Mouse (Mus musculus): ENCODE data around the gene Fam171a1. TPM values are rescaled to one million over a fixed set of nuclear protein-coding genes. Genes with fewer than 3 reads are reported as not detected.
"Not testable (repeated sequence)": the region's sequence is repeated elsewhere in the genome, so short reads cannot be mapped to it uniquely, and the experiment has no call there.

The Fam171a1 gene
- 53.7 and 59.5 TPM in 2 replicates for polyA plus RNA-seq (2016; fragmentation: Nextera tagmentation; extraction: Ambion mirVana)

DNA sequence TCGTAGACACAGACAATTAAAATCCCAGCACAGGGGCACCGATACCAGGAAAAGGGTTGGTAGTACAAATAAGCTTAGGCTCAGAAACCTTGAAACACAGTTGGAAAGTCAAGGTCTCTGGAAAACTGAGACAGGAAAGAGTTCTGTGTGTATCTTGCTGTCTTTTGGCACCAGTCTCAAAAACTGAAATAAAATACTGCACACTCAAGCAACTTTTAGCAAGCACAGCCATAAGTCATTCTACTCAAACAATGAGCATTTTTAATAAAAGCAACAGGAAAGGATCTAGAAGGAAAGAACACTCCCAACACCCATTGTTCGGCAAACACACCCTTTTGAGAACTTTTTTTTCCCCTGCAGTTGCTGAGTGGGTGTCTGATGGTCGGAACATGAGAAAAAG lies at the start of gene Fam171a1:
Fam171a1 (plus strand) TSS at position 359 of the 400 bp plus-strand sequence.
- Histone ChIP-seq H3K27ac (no peak within 1 kb of the TSS), H3K27me3 (replicated peaks) (no peaks in the 10 kb centered on the region), H3K4me3 (no peak within 1 kb of the TSS), H3K4me1 (no peaks in the 10 kb centered on the region), H3K4me2 (replicated peaks) (no peak within 1 kb of the TSS), H3K36me3 (no peaks in the 10 kb centered on the region), H3K9ac (no peak within 1 kb of the TSS), H3K9me3 (no peaks in the 10 kb centered on the region)
- 81% methylated on average over 4 of the region's 4 CpGs for WGBS
- ATAC-seq (ENCODE audit: low FRiP score, low read depth): no peak

DNA sequence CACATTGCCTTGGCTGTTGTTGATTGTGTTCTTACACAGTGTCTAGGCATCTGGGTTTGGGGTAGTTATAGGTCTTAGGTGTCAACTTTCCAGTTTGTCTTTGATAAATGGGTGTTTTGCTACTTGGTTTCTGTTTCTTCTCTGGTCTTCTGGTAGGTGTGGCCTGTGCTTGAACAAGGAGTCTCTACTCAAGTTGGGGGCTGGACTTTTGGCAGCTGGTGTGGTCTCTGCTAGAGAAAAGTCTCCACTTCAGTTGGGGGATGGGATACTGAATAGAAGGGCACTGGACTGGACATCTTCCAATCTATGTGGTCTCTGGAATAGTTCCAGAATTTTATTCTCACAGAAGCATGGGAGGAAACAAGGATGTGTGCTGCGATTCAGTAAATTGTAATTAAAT lies 44.9 kb upstream of the Fam171a1 start:
- Histone ChIP-seq H3K4me2 (replicated peaks) (no peak overlapping the region), H3K27ac (no peak overlapping the region), H3K4me3 (no peak overlapping the region), H3K9ac (no peak overlapping the region), H3K27me3 (replicated peaks) (no peaks in the 10 kb centered on the region), H3K4me1 (no peaks in the 10 kb centered on the region), H3K9me3 (peaks cover 12% of the 10 kb centered on the region; the same call in 1 of the 2 replicates), H3K36me3 (no peaks in the 10 kb centered on the region)
- WGBS: 84% methylated on average over 1 of the region's 1 CpGs
- no peak for ATAC-seq (ENCODE audit: low FRiP score, low read depth)

DNA sequence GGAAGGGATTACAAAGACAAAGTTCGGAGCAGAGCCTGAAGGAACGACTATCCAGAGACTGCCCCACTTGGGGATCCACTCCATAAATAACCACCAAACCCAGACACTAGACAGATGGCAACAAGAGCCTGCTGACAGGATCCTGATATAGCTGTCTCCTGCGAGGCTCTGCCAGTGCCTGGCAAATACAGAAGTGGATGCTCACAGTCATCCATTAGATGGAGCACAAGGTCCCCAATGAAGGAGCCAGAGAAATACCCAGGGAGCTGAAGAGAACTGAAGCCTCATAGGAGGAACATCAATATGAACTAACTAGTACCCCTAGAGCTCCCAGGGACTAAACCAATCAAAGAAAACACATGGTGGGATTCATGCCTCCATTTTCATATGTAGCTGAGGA lies 25.7 kb upstream of the Fam171a1 start:
- WGBS: 88% methylated on average over 3 of the region's 3 CpGs
- not testable (repeated sequence) for ATAC-seq (ENCODE audit: low FRiP score, low read depth); H3K9me3 ChIP-seq

DNA sequence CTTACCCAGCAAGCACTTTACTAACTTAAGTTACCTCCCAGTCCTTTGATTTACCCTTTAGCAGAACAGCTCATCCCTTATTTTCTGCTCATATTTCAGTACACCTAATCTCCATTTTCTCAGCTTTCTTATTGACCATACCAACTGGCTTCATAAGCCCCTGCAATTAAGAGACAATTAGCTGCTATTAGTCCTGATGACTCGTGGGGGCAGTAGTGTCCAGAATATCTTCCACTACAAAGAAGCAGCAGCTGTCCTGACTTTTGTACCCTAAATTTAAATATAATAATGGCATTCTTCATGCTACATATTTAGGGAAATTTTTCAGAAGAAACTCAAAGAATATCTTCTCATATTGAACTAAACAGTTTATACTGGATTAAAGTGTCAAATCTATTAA lies 24.8 kb upstream of the Fam171a1 start:
- Histone ChIP-seq H3K4me1 (no peaks in the 10 kb centered on the region), H3K9me3 (no peaks in the 10 kb centered on the region), H3K27me3 (replicated peaks) (no peaks in the 10 kb centered on the region), H3K9ac (no peak overlapping the region), H3K4me3 (no peak overlapping the region), H3K27ac (no peak overlapping the region), H3K36me3 (no peaks in the 10 kb centered on the region), H3K4me2 (replicated peaks) (no peak overlapping the region)
- ATAC-seq (ENCODE audit: low FRiP score, low read depth): no peak
- 30% methylated on average over 1 of the region's 1 CpGs for WGBS

More for the DNA sequence above, 25.7 kb upstream of the Fam171a1 start:
- H3K36me3 ChIP-seq; H3K27me3 ChIP-seq (replicated peaks); H3K27ac ChIP-seq; H3K4me2 ChIP-seq (replicated peaks); H3K4me1 ChIP-seq; H3K4me3 ChIP-seq; H3K9ac ChIP-seq: not testable (repeated sequence)

DNA sequence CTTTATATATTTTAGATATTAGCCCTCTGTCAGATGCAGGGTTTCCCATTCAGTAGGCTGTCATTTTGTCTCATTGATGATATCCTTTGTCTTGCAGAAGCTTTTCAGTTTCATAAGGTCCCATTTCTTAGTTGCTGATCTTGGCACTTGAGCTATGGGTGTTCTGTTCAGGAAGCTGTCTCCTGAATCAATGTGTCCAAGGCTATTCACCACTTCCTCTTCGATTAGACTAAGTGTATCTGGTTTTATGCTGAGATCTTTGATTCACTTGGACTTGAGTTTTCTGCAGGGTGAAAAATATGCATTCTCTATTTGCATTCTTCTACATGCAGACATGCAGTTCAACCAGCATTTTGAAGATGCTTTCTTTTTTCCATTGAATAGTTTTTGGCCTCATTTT lies 17.9 kb upstream of the Fam171a1 start:
- WGBS: 67% methylated on average over 1 of the region's 1 CpGs
- ATAC-seq (ENCODE audit: low FRiP score, low read depth): no peak
- no peaks in the 10 kb centered on the region for H3K9me3 ChIP-seq
- H3K9ac ChIP-seq: no peak overlapping the region
- H3K4me2 ChIP-seq (replicated peaks): no peak overlapping the region
- no peak overlapping the region for H3K4me3 ChIP-seq
- H3K27me3 ChIP-seq (replicated peaks): no peaks in the 10 kb centered on the region
- no peaks in the 10 kb centered on the region for H3K4me1 ChIP-seq
- H3K36me3 ChIP-seq: no peaks in the 10 kb centered on the region
- no peak overlapping the region for H3K27ac ChIP-seq

DNA sequence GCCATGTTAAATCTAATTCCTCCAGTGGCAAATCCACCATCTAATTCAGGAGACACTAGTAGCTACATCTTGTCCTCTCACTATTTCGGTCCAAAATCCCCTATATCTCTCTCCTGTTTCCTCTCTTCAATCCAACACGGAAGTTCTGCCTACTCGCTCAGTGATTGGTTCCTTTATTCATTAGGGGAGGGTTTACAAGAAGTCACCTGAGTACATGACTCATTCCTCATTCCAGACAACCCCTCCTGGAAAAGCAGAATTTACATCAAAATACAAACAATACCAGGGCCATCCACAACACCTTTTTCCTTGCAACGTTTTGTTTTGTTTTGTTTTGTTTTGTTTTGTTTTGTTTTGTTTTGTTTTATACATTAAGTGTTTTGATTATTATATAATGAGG lies 14.1 kb upstream of the Fam171a1 start:
- Histone ChIP-seq H3K27ac (no peak overlapping the region), H3K9ac (no peak overlapping the region), H3K4me2 (replicated peaks) (no peak overlapping the region), H3K27me3 (replicated peaks) (no peaks in the 10 kb centered on the region), H3K9me3 (no peaks in the 10 kb centered on the region), H3K4me3 (no peak overlapping the region), H3K36me3 (no peaks in the 10 kb centered on the region), H3K4me1 (no peaks in the 10 kb centered on the region)
- ATAC-seq (ENCODE audit: low FRiP score, low read depth): no peak
- 81% methylated on average over 4 of the region's 4 CpGs for WGBS

DNA sequence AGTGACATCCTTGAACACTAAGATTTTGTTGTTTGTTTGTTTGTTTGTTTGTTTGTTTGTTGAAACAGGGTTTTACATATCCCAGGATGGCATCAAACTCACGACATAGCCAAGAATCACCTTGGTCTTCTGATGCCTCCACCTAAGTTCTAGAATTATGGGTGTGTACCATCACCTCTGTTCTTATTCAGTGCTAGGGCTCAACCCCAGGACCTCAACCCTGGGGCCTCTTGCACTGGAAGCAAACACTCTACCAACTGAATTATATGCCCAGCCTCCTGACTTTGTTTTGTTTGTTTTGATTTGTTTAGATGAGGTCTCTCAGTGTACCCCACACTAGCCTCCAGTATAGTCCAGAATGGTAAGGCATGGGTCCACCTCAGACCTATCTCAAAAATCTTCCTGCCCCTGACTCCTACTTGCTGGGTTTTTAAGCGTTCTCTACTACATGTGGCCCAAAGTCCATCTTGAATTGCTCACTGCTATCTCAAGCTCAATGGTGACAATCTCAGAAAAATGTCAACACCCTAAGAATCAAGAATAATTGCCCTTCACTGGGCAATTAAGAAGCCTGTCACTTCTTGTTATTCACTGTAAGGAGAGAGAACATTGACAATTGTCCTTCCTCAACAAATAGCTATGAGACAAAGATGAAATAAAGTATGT lies 12.6 kb upstream of the Fam171a1 start:
- H3K27ac ChIP-seq: no peak overlapping the region
- 85% methylated on average over 2 of the region's 2 CpGs for WGBS
- no peaks in the 10 kb centered on the region for H3K9me3 ChIP-seq
- H3K4me1 ChIP-seq: no peaks in the 10 kb centered on the region
- H3K27me3 ChIP-seq (replicated peaks): no peaks in the 10 kb centered on the region
- ATAC-seq (ENCODE audit: low FRiP score, low read depth): no peak
- H3K4me2 ChIP-seq (replicated peaks): no peak overlapping the region
- H3K9ac ChIP-seq: no peak overlapping the region
- no peaks in the 10 kb centered on the region for H3K36me3 ChIP-seq
- H3K4me3 ChIP-seq: no peak overlapping the region

DNA sequence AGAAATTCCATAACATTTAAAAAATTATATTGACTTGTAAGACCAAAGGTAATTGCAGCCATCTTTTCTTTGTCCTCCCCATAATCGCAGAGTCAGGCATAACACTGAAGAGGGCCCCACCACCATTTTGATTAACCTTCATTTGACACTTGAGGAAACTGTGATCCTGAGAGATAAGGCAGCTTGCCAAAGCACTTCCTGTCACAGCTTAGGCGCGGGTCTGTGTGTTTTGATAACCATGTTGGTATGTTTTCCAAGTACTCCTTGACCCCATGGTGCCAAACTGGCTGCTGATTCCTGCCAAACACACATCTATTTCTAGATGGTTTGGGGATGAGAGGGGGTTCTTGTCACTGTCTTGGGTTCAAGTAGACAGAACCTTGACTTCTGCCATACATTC lies 11.7 kb upstream of the Fam171a1 start:
- Histone ChIP-seq H3K4me2 (replicated peaks) (no peak overlapping the region), H3K4me1 (no peaks in the 10 kb centered on the region), H3K36me3 (no peaks in the 10 kb centered on the region), H3K9me3 (no peaks in the 10 kb centered on the region), H3K27me3 (replicated peaks) (no peaks in the 10 kb centered on the region), H3K27ac (no peak overlapping the region), H3K4me3 (no peak overlapping the region), H3K9ac (no peak overlapping the region)
- 89% methylated on average over 3 of the region's 3 CpGs for WGBS
- ATAC-seq (ENCODE audit: low FRiP score, low read depth): no peak

DNA sequence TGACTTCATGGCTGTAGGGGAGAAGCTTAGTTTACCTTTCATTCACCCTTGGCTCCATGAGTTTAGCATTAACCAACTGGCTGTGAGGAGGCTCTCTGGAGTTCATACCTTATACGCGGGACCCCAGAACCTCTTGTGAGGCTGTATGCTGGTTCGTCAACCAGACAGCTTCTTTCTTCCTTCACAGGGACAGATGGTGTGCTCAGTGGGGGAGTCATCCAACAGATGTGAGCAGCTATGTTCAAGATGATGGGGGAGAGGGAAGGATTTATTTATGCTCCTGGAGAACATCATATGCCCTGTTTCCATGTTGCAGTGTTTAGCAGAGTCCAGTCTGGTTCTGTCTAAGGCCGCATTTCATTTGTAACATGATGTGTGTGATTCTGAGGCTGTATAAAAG lies 6.6 kb upstream of the Fam171a1 start:
- H3K36me3 ChIP-seq: no peaks in the 10 kb centered on the region
- H3K9me3 ChIP-seq: no peaks in the 10 kb centered on the region
- no peak overlapping the region for H3K4me3 ChIP-seq
- H3K27ac ChIP-seq: no peak overlapping the region
- no peaks in the 10 kb centered on the region for H3K4me1 ChIP-seq
- no peak for ATAC-seq (ENCODE audit: low FRiP score, low read depth)
- no peak overlapping the region for H3K4me2 ChIP-seq (replicated peaks)
- H3K9ac ChIP-seq: no peak overlapping the region
- WGBS: 76% methylated on average over 4 of the region's 4 CpGs
- no peaks in the 10 kb centered on the region for H3K27me3 ChIP-seq (replicated peaks)

DNA sequence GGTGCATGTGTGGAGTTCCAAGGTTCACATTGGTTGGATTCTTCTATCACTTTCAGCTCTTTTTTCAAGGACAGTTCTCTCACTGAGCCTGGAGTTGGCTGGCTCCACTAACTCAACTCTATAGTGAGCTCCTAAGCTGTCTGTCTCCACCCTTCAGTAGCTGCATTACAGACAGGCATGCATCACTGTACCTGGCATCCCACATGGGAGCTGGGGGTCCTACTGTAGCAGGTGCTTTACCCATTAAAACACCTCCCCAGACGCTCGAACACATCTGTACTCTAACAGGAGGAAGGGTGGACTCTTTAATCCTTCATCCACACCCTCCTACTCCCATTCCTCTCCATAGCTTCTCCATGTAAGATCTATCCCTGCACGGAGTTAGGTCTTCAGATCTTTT lies 5.6 kb upstream of the Fam171a1 start:
- 88% methylated on average over 3 of the region's 3 CpGs for WGBS
- H3K4me3 ChIP-seq: no peak overlapping the region
- no peak overlapping the region for H3K4me2 ChIP-seq (replicated peaks)
- H3K9ac ChIP-seq: no peak overlapping the region
- H3K36me3 ChIP-seq: no peaks in the 10 kb centered on the region
- no peak for ATAC-seq (ENCODE audit: low FRiP score, low read depth)
- H3K4me1 ChIP-seq: no peaks in the 10 kb centered on the region
- H3K9me3 ChIP-seq: no peaks in the 10 kb centered on the region
- no peak overlapping the region for H3K27ac ChIP-seq
- no peaks in the 10 kb centered on the region for H3K27me3 ChIP-seq (replicated peaks)

DNA sequence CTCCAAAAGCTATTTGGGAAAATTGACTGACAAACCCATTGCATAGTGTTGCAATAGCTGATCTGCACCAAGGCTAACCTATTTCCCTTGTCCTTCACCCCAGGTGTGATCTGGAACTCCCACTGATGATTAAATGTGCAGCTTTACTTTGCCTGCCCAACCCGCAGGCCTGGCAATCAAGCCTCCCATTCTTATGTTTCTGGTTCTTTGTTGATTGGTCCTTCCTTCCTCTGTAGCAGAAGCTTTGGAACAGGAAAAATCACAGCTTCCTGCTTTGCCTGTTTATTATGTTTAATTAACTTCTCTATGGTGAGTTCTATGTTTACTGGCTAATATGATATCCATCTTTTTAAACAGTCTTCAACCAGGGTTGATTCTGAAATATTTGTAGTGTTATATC lies 5.2 kb upstream of the Fam171a1 start:
- Histone ChIP-seq H3K4me1 (no peaks in the 10 kb centered on the region), H3K27me3 (replicated peaks) (no peaks in the 10 kb centered on the region), H3K9ac (no peak overlapping the region), H3K27ac (no peak overlapping the region), H3K9me3 (no peaks in the 10 kb centered on the region), H3K4me3 (no peak overlapping the region), H3K36me3 (no peaks in the 10 kb centered on the region), H3K4me2 (replicated peaks) (no peak overlapping the region)
- no peak for ATAC-seq (ENCODE audit: low FRiP score, low read depth)
- 78% methylated on average over 1 of the region's 1 CpGs for WGBS

DNA sequence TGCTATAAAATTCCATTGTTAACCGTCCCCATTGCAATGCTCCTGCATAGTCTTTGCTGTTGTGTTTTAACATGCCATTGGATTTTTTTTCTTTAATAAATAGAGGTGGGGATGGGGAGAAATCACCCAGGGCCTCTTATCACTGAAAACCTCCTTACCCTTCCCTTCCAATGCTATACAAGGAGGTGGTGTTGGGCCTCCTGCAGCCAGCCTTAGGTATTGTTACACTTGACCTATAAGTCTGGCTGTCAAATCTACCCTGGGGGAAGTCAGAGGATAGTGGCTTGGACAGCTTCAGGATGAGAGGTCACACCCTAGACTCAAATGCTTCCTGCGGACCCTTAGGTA lies 3.8 kb downstream of the Fam171a1 start:
- Histone ChIP-seq H3K4me2 (replicated peaks) (peak overlapping the region; percentile 67), H3K9ac (peak overlapping the region; percentile 94; the same call in 1 of the 2 replicates), H3K4me3 (peak overlapping the region; percentile 89), H3K4me1 (peaks cover 15% of the 10 kb centered on the region; the same call in 1 of the 2 replicates), H3K27ac (no peak overlapping the region), H3K27me3 (replicated peaks) (no peaks in the 10 kb centered on the region), H3K9me3 (no peaks in the 10 kb centered on the region), H3K36me3 (no peaks in the 10 kb centered on the region)
- ATAC-seq (ENCODE audit: low FRiP score, low read depth): no peak
- WGBS: 40% methylated on average over 2 of the region's 2 CpGs

DNA sequence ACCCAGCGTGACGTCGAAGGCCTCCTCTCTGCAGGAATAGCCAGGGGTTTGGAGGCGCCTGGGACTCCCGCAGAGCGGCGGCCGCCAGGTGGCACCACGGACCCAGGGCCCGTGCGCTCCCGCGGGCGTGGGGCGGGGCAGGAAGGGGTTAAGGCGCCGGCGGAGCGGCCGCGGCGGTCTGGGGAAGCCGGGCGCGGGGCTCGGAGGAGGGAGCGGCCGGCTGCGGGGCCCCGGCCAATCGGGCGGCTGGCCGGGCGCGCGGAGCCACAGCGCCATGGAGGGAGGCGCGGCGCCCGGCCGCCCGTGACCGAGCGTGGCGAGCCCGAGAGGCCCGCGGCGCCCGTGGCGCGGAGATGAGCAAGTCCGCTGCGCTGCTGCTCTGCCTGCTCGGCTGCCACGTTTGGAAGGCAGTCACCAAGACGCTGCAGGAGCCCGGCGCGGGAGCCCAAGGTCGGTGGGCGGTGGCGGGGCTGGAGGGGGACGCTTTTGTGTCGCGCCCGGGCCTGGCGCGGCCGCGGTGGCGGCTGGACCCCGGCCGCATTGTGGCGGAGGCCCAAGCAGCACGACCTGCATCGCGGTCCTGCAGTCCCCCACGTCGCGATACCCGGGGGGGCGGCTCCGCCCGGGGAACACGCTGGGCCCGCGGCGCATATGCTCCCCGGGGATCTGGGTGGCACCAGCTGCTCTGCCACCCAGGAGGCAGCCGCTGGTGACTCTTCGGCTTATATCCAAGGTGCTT lies 4.3 kb downstream of the Fam171a1 start:
- peak; percentile 94 for ATAC-seq (ENCODE audit: low FRiP score, low read depth)
- H3K4me1 ChIP-seq: peaks cover 15% of the 10 kb centered on the region; the same call in 1 of the 2 replicates
- peak overlapping the region; percentile 94 for H3K9ac ChIP-seq
- WGBS: under 1% methylated on average over 92 of the region's 93 CpGs
- no peaks in the 10 kb centered on the region for H3K36me3 ChIP-seq
- H3K4me3 ChIP-seq: peak overlapping the region; percentile 89
- no peaks in the 10 kb centered on the region for H3K9me3 ChIP-seq
- H3K27ac ChIP-seq: peak overlapping the region; percentile 84
- peak overlapping the region; percentile 67 for H3K4me2 ChIP-seq (replicated peaks)
- no peaks in the 10 kb centered on the region for H3K27me3 ChIP-seq (replicated peaks)
